Mouse (Mus musculus) left cerebral cortex, adult 8-10 months (tissue): ENCODE results near the gene Gm20388. TPM values are rescaled to one million over a fixed set of nuclear protein-coding genes. Genes with fewer than 3 reads are reported as not detected.

Source experiments
- DNase-seq, 2 experiments: peaks; one replicate each; pipeline ENCODE4 v3.0.0; 2022; ENCODE audit warnings: low spot score in 2 of 2
- total RNA-seq, 4 experiments: library from RNA; stranded (reverse); gene quantifications; 2 replicates each; pipeline ENCODE4 v1.2.4; 2022

Gene Gm20388
- total RNA-seq, 4 experiments from 2014 or later = 10.4 to 20.8 (median 16.4) TPM

DNA sequence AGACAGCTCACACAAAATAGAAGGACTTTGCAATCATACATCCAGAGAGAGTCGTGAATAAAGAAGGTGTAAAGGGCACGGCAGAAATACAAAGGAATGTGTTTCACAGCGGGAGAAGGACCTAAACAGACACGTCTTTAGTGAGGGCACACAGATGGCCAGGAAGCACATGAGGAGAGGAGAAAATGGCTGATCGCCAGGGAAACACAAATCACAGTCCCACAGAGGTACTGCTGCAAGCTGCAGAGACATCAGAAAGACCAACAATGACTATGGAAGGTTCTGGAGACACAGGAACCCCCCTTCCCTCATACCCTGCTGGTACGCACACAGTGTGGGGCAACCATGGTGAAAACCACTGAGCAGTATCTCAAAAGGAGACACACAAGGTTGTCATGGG, 1810.4 kb downstream of the Gm20388 start:
- DNase-seq = no peak

DNA sequence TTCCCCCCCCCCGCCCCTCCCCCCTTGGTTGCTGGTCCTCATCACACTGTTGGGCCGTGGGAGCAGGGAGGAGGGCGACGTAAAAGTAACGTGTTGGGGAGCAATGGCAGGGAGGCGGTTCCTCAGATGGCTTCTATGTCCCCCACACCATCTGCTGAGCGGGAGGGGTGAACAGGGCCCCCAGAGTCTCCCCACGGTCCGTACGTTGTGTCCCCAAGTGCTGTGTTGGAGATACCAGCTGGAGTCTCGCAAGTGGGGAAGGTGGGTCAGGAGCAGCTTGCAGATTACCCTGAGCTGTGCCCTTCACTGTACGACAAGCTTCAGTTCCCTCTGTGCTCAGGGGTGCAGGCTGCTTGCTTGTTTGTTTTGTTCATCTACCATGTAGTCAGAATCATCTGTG, 1813.2 kb downstream of the Gm20388 start:
- DNase-seq = no peak

DNA sequence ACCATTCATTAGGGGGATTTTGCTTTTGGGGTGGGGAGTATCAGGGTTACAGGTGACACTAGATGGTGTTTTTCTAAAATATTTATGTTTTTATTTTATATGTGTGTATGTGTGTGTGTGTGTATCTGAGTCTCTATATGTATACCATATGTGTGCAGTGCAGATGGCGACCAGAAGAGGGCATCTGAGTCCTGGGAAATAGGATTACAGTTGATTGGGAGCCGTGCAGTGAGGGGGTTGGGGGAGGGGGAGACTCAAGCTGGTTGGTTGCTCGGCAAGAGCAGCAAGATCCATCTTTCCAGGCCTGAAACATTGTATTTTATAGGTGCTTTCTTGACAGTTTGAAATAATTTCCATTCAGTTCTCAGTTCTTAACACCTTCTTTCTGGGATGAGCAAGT, 1816.5 kb downstream of the Gm20388 start:
- DNase-seq = no peak

DNA sequence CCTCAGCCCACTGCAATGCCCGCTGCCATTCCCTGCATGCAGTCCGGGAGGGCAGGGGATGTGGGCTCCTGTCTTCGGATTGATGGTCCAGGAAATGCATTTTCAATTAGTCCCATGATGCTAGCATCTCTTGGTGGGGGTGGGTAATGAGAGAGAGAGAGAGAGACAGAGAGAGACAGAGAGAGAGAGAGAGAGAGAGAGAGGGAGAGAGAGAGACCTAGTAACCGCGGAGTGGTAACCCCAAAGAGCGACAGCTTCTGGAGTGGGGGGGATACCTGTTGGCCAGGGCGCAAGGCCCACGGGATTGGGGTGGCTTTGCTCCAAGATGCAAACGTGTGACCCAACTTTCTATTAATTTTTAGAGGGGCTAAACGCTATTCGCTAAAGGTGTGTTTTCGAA, 1818.7 kb downstream of the Gm20388 start, which contains the start of gene Jph3:
Gene Jph3 (plus strand): TSS at position 301 of the 400 bp plus-strand sequence.
- DNase-seq = no peak

DNA sequence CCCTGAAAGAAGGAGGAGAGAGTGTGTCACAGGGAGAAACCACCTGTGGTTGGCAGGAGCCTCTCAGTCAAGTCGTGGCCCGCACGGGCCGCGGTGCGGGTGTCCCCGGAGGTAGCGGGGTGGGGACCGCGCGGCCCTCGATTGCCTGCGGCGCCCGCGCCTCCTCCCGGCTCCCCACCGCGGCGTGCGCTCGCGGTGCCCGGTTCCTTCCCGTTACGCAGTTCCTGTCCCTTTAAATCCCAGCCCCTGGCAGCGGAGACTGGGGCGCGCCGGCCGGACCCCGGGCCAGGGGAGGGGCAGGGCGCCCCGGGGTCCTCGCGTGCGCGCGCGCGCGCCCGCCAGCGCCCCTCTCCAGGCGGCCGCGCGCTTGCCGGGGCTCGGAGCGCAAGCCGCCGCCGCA, 1819.1 kb downstream of the Gm20388 start:
- no peak for DNase-seq

DNA sequence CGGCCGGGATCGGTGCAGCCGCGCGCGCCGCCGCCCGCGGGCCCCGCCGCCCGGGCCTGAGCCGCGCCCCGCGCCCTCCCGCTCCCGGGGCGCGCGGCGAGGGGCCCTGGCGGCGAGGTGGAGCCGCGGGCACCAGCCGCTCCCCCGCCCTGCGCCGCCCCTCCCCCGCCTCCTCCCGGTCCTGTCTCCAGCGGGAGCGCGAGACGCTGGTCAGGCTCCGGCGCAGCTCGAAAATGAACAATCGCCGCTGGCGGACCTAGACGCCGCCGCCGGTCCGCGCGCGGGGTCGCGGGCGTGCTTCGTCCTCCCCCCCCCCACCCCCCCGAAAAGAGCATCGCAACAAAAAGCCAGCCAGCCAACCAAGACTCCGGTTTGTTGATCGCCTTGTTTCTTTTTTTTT, 1819.5 kb downstream of the Gm20388 start:
- no peak for DNase-seq

DNA sequence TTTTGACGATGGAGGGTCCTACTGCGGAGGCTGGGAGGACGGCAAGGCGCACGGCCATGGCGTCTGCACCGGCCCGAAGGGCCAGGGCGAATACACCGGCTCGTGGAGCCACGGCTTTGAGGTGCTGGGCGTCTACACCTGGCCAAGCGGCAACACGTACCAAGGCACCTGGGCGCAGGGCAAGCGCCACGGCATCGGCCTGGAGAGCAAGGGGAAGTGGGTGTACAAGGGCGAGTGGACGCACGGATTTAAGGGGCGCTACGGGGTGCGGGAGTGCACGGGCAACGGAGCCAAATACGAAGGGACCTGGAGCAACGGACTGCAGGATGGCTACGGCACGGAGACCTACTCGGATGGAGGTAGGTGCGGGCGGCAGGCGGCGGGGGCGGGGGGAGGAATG, 1820.0 kb downstream of the Gm20388 start:
- no peak for DNase-seq

DNA sequence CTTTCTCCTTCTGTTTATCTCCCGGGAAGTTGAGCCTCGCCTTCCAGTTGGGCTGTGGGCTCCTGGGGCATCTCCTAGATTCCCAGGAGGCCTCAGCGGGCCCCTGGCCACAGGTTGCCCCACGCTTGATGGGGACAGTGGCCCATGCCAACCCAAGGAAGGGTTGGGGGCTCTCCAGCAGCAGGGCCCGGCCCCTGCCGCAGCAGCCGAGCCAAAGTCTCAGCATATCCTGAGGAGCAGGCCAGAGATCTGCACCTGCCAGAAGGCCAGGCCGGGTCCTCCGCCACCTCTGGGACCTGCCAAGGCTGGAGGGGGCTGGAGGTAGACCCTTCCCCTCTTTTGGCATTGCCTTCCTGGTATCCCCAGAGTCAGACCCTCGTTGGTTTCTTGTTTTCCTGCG, 1820.4 kb downstream of the Gm20388 start:
- DNase-seq = no peak

DNA sequence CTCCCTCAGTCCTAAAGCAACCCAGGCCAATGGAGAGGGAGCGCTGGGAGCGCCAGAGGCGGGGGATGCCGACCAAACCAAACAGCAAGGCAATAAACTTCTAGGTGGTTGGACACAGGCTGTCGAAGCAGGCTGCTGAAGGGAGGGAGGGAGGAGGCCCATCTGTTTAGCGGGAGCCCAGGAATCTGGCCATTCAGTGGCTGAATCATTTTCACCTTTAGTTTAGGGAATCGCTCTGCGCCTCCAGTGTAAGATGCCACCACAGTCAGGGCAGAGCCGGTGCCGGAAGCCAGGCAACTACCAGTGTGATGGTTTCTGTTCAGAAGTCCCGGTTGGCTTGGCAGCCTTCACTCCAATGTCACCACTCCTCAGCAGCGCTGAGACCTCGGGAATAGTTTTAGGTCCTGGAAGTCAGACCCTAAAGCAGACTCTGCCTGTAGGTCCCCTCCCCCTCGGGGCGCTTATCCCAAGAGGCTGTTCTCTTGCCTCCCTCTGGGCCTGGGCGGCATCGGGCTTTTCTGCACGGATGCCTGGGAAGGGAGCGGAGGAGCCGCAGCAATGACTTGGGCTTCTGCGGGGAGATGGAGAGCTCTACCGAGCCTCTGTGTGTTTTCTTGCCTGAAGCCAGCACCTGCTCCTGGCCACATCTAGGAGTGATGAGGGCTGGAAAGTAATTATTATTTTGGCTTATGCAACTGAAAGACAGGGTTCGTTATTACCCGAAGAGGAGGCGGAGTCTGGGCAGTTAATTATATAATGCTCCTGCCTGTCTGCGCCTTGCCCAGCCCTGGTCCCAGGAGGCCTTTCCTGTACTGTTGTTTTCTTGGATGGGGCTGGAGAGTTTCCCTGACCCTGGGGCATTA, 1821.1 kb downstream of the Gm20388 start:
- DNase-seq = peak in 1 of 2 experiments; percentile 80

DNA sequence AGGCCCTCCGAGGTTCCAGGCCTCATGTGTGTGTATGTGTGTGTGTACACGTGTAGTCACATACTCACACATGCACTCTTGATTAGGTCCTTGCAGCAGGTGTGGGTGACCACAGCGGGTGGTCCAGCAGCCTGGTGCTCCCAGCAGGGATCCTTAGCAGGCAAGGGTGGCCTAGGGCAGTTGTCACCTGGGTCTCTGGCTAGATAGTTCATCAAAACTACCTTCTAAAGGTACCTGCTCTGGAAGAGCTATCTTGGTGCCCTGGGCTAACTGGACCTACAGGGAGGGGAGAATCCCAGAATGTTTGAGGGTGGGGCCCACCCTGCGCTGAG, 1821.7 kb downstream of the Gm20388 start:
- no peak for DNase-seq

DNA sequence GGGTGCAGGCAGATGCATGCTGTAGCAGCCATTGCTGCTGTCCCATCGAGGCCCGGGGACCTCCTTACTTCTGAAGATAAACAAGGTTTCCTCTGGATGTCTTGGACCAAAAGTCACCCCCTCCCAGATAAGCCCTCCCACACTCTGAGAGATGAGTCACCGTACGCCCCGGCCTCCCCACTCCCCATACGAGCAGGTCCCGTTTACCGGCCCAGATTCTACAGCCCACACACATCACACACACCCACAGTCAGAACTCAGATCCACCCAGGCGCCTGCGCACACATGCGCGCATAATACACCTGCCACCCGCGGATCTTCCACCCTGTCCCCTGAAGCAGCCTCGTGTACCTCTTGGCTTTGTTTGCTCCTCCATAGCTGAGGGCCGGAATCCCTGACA, 1823.6 kb downstream of the Gm20388 start:
- DNase-seq = peak; percentile 60 to 87

DNA sequence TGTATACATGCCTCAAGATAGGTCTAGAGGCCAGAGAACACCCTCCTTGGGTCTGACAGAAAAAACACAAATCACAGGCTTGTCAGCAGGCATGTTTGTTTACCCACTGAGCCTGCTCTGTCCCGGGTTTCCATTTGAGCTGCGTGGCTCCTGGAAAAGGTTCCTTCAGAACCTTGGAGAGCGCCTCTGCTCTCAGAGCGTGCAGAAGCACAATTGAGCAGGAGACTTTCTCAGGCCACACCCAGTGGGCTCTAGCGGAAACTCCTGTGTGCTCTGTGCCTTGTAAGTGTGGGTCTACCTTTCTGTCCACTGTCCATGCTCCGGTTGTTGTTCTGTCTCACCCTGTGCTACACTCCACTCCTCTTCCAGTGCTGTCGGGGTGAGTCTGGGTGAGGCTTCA, 1825.6 kb downstream of the Gm20388 start:
- no peak for DNase-seq

DNA sequence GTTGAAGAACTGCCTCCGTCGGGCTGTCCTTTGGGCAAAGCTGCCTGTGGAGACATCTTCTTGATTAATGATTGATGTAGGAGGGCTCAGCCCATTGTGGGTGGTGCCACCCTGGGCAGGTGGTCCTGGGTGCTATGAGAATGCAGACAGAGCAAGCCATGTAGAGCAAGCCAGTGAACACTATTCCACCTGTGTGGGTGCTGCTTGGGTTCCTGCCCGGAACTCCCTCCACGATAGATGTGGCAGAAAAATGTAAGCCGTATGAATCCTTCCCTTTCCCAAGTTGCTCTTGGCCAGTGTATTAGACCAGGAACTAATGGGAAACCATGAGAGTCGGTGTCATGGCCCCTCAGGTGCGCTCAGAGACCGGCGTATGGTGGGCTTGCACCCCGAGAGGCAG, 1830.1 kb downstream of the Gm20388 start:
- no peak for DNase-seq

DNA sequence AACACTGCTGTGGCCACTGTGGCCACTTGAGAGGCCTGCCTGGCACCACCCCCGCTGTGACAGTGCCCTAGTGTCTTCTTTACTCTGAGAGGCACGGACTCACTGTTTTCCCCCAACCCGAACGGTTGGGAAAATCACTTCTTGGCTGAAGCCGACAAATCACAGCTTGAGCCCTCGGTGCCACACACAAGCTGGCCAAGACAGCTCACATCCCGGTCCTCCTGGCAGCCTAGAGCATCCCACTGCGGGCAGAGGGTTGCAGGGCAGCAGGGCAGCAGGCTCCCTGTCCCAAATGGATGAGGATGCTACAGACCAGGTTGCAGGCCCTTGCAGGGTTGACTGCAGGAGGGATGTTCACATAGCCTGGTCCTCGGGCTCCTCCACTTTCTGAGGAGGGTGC, 1838.9 kb downstream of the Gm20388 start:
- no peak for DNase-seq

DNA sequence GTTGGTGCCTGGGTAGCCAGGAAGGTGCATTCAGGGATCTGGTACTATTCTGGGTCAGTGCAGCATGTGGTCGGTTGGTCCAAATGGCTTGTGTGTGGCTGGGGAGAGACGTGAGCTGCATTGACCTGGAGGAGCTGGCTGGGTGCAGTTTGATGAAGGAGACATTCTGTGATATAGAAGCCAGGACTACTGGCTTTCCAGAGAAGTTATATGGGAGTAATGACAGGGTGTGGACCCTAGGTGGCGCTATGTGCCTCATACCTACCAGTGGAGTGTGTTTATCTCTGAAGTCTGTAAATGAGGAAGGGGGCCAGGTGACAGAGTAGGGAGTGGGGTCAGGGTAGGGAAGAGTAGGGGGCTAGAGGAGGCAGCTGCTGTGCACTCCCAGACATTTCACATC, 1839.9 kb downstream of the Gm20388 start:
- DNase-seq = no peak

DNA sequence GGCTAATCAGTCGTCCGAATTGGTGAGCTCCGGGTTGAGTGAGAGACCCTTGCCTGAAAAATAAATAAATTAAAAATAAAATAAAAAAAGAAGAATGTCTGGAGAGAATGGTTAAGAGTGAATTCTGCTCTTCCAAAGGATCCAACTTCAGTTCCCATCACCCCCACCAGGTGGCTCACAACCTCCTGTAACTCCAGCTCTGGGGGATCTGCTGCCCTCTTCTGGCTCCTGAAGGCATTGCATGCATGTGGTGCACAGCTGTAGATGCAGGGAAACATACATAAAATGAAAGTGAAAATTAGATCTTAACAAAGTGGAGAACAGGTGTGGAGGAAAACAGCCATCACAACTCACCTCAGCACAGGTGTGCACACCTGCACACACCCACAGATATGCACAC, 1840.8 kb downstream of the Gm20388 start:
- DNase-seq = peak in 1 of 2 experiments; percentile 43

DNA sequence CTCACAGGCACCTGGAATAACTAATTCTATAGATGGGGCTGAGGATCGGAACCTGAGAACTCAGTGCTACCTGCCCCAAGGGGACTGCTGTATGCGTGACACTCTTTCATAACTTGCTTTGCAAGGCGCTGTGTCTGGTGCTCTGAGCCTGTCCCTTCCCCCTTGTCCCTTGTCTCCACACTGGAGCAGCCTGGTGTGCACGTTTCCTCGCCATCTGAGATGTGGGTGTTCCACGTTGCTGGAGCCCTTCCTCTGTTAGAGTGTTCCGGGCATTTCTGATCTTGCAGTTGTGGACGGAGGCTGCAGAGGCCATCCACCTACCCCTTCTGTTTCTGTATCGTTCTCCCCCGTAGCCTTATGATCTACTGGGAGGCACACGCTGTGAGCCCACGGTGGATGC, 1847.8 kb downstream of the Gm20388 start:
- DNase-seq = no peak

DNA sequence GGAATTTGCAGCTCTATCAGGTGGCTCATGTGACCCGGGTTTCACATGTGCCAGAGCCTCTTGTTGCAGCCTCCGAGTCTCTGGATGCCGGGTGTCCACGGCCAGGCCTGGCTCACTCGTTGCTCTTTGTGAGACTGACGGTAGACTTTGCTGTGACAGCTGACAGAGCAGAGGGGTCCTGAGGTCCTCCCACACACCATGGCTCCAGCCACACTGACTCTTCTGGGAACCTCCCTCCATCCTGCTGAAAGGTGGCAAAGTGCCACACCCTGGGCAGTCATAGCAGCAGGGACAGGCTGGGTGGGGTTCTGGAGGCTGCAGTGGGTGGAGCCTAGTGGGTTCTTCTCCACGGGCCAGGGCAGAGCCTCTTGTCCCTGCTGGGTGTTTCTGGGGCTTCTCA, 1849.8 kb downstream of the Gm20388 start:
- no peak for DNase-seq

DNA sequence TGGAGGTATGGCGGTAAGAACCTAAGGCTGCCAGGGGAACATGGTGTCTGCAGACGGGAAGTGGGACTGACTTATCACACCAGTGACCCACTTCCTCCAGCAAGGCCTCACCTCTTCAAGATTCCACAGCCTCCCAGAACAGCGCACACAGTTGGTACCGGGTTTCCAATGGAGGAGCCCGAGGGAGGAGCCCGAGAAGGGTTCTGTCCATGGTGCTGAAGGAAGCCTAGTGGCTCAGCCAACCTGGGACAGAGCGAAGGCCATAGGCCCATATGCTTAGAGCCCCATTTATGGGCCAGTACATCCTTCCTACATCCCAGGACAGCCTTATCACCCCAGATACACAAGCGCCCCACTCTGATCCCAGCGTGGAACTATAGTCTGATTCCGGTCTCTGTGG, 1850.8 kb downstream of the Gm20388 start:
- DNase-seq = no peak

DNA sequence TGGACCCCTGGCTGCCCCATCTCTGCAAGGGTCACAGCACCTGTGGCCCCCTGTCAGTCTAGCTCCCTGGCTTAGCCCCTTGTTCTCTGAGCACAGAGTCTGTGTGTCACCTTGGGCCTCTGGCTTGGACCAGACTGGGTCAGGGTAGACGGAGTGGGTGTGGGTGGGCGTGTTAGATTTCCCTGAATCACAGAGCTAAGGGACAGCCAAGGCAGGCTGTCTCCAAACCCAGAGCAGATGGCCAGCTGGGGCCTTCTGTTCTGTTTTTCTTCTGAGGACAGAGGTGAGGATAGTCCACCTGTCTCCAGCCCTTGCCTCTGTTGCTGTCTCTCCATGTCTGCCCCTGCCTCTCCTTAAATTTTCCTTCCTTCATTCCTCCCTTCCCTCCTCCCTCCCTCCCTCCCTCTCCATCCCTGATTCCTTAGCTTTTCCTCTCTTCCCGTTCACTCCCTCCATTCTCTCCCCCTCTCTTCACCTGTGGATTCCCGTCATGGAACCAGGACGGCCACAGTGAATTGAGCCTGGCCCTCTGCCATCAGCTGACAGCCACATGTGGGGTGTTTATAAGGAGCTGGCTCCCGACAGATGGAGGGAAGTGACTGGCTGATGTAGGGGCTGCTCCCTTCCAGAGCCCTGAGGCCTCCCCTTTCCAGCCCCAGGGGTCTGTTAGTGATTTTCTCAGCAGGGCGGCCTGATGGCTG, 1852.5 kb downstream of the Gm20388 start:
- peak in 1 of 2 experiments; percentile 55 for DNase-seq

DNA sequence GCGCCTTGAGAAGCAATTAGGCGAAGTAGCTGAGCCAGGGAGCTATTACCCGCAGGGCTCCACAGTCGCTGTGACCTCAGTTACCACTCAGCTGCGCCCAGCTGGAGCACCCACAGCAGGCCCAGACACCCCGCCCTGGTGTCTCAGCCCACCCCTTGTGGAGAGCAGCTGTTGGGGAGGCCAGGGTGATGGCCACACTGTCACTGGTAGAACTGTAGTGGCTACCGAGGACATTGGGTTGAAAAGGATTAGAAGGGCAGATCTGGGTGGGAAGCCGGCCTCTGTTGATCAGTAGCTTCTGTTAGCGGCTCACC, 1853.0 kb downstream of the Gm20388 start:
- DNase-seq = no peak

DNA sequence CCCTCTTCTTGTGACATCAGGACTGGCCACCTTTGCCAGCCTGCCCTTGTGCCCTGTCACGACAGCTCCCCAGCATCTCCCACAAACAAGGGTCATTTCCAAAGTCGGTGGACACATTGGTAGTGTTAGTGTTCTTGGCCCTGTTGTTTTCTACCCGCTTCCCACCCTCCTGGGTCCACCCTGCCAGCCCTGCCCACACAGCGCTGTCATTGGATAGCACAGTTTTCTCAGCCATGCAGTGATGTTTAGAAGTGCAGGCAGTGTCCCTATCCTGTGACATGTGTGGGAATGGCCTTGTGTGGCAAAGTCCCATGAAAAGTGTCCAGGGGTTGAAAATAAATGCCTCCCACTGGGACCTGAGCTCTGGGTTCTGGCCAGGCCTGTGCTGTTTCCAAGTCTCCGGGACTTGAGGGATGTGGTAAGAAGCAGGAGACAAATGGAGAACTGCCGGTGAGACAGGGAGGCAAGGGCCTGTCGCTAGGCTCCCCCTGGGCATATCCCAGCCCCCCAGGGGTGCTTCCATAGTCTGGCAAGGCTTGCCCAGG, 1855.0 kb downstream of the Gm20388 start:
- no peak for DNase-seq

DNA sequence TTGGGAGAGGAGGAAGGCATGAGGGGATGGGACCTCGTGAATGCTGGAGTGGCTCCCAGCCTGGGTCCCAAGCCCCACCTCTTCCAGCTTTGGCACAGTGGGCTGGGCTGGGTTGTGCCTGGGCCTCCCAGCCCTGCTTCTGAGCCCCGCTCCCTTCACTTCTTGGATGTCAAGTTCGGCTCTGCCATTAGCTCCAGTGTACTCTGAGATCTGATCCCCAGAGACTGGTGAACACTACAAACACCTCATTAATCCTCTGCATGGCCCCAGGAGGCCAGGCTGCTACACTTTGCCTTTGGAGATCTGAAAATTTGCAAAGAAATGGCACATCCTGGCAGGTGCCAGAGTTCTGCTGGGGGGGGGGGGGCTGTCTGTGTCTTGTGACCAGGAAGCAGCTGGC, 1858.5 kb downstream of the Gm20388 start:
- no peak for DNase-seq
